Mouse (Mus musculus) megakaryocyte, embryonic 14.5 days (primary cell): ENCODE measurements around the gene 1700029I15Rik.

Source experiments
- FLI1 ChIP-seq: IDR thresholded peaks from 2 replicates; pipeline ENCODE4 v1.6.1; 2012; ENCODE audit warnings: low read length, inconsistent platforms, mixed read lengths
- GATA1 ChIP-seq: IDR thresholded peaks from 3 replicates; pipeline ENCODE4 v1.6.1; 2012; ENCODE audit warnings: mixed read lengths, low read length, inconsistent platforms, borderline replicate concordance

GRCm38 (mm10) chr2:92379783-92380494 lies 2.4 kb upstream of the 1700029I15Rik start:
- TF ChIP-seq GATA1 (no peak), FLI1 (no peak)
